Mouse (Mus musculus) right cerebral cortex, postnatal 10 days (tissue): ENCODE measurements around the gene Gm20388.

Source experiments
- DNase-seq, 2 experiments: peaks; one replicate each; pipeline ENCODE4 v3.0.0; 2021; ENCODE audit warnings: low spot score in 2 of 2

The Gm20388 gene

GRCm38 (mm10) chr8:122811870-122812494 is 2901.3 kb downstream of the Gm20388 start:
- DNase-seq = no peak

- DNase-seq = no peak
Measured at GRCm38 (mm10) chr8:122812610-122813250, 2902.1 kb downstream of the Gm20388 start.

GRCm38 (mm10) chr8:122814608-122815007 is 2904.0 kb downstream of the Gm20388 start:
- peak; percentile 59 for DNase-seq

GRCm38 (mm10) chr8:122816965-122817364 is 2906.3 kb downstream of the Gm20388 start:
- DNase-seq = no peak

GRCm38 (mm10) chr8:122817724-122818496 is 2907.3 kb downstream of the Gm20388 start:
- no peak for DNase-seq

GRCm38 (mm10) chr8:122819776-122820175 is 2909.1 kb downstream of the Gm20388 start:
- DNase-seq = no peak

- no peak for DNase-seq
Measured at GRCm38 (mm10) chr8:122824571-122824970, 2913.9 kb downstream of the Gm20388 start.

GRCm38 (mm10) chr8:122824986-122825385 is 2914.3 kb downstream of the Gm20388 start:
- DNase-seq = no peak

- DNase-seq = no peak
Measured at GRCm38 (mm10) chr8:122825408-122825807, 2914.8 kb downstream of the Gm20388 start.

- DNase-seq = no peak
Measured at GRCm38 (mm10) chr8:122829396-122829795, 2918.8 kb downstream of the Gm20388 start.

- DNase-seq = peak; percentile 91 to 93
Measured at GRCm38 (mm10) chr8:122830349-122831061, 2919.9 kb downstream of the Gm20388 start.

GRCm38 (mm10) chr8:122834416-122834815 is 2923.8 kb downstream of the Gm20388 start:
- no peak for DNase-seq

- DNase-seq = peak; percentile 76 to 82
Measured at GRCm38 (mm10) chr8:122834971-122835370, 2924.3 kb downstream of the Gm20388 start.

- DNase-seq = no peak
Measured at GRCm38 (mm10) chr8:122836199-122836598, 2925.6 kb downstream of the Gm20388 start.

- no peak for DNase-seq
Measured at GRCm38 (mm10) chr8:122836696-122837095, 2926.1 kb downstream of the Gm20388 start.

- no peak for DNase-seq
Measured at GRCm38 (mm10) chr8:122844161-122844560, 2933.5 kb downstream of the Gm20388 start.

- DNase-seq = no peak
Measured at GRCm38 (mm10) chr8:122845662-122846061, 2935.0 kb downstream of the Gm20388 start.

- peak; percentile 63 to 71 for DNase-seq
Measured at GRCm38 (mm10) chr8:122847829-122848561, 2937.4 kb downstream of the Gm20388 start, which contains the start of gene Cdh15. Gene Cdh15, plus strand, starts transcription at chr8:122847966.

- DNase-seq = no peak
Measured at GRCm38 (mm10) chr8:122849152-122849910, 2938.7 kb downstream of the Gm20388 start.

- no peak for DNase-seq
Measured at GRCm38 (mm10) chr8:122850641-122851240, 2940.1 kb downstream of the Gm20388 start.
